Mouse (Mus musculus) intestine, embryonic 16.5 days (tissue): ENCODE measurements around the gene Egr2. TPM values are rescaled to one million over a fixed set of nuclear protein-coding genes. Genes with fewer than 3 reads are reported as not detected.
A peak's percentile ranks its signal among the peaks of the same experiment; 100 is the strongest.

Experiments used
- ATAC-seq: fragments of 200-750 bp; cut with Nextera tagmentation; 2 replicates; pipeline ENCODE4 v1.8.0; 2017; ENCODE audit warnings: moderate TSS enrichment, moderate library complexity
- H3K27ac ChIP-seq: fragments of 300-500 bp; sonication (generic); 2 replicates; pipeline ENCODE4 v1.5.1; 2014; ENCODE audit warnings: mild to moderate bottlenecking, low read length
- H3K27me3 ChIP-seq: fragments of 300-500 bp; sonication (generic); replicated peaks from 2 replicates; pipeline ENCODE4 v1.6.1; 2014; ENCODE audit warnings: low read length, control low read depth, mixed read lengths; ENCODE audit not compliant: control insufficient read depth, insufficient read depth
- H3K36me3 ChIP-seq: fragments of 300-500 bp; sonication (generic); 2 replicates; pipeline ENCODE4 v1.6.1; 2014; ENCODE audit warnings: low read length, control low read depth; ENCODE audit not compliant: control insufficient read depth, insufficient read depth
- H3K4me1 ChIP-seq: fragments of 300-500 bp; sonication (generic); 2 replicates; pipeline ENCODE4 v1.6.1; 2014; ENCODE audit warnings: low read length, control low read depth, mixed read lengths; ENCODE audit not compliant: control insufficient read depth, insufficient read depth
- H3K4me2 ChIP-seq: fragments of 300-500 bp; sonication (generic); 2 replicates; pipeline ENCODE4 v1.6.1; 2014; ENCODE audit warnings: low read depth, low read length, control low read depth
- H3K4me3 ChIP-seq: fragments of 300-500 bp; sonication (generic); 2 replicates; pipeline ENCODE4 v1.5.1; 2014; ENCODE audit warnings: mild to moderate bottlenecking, low read length
- H3K9ac ChIP-seq: fragments of 300-500 bp; sonication (generic); 2 replicates; pipeline ENCODE4 v1.6.1; 2014; ENCODE audit warnings: low read depth, low read length
- H3K9me3 ChIP-seq: fragments of 300-500 bp; sonication (generic); 2 replicates; pipeline ENCODE4 v1.6.1; 2016; ENCODE audit warnings: low read length, control low read depth; ENCODE audit not compliant: control insufficient read depth
- WGBS: fragments of 180-500 bp; shearing (Covaris S2); extraction: QIAGEN DNeasy Blood & Tissue Kit; methylation state at CpG from one replicate; pipeline ENCODE4 v1.1.7; 2014; 5-methylcytosine and 5-hydroxymethylcytosine counted together
- polyA plus RNA-seq: library from polyadenylated mRNA; unstranded; fragments of >200 nt; fragmentation: Nextera tagmentation; extraction: Ambion mirVana; gene quantifications from 2 replicates; pipeline ENCODE4 v1.2.1, GENCODE M21; 2015

Egr2 gene
- polyA plus RNA-seq, 1 experiment from 2014 or later = 0.23 TPM

DNA sequence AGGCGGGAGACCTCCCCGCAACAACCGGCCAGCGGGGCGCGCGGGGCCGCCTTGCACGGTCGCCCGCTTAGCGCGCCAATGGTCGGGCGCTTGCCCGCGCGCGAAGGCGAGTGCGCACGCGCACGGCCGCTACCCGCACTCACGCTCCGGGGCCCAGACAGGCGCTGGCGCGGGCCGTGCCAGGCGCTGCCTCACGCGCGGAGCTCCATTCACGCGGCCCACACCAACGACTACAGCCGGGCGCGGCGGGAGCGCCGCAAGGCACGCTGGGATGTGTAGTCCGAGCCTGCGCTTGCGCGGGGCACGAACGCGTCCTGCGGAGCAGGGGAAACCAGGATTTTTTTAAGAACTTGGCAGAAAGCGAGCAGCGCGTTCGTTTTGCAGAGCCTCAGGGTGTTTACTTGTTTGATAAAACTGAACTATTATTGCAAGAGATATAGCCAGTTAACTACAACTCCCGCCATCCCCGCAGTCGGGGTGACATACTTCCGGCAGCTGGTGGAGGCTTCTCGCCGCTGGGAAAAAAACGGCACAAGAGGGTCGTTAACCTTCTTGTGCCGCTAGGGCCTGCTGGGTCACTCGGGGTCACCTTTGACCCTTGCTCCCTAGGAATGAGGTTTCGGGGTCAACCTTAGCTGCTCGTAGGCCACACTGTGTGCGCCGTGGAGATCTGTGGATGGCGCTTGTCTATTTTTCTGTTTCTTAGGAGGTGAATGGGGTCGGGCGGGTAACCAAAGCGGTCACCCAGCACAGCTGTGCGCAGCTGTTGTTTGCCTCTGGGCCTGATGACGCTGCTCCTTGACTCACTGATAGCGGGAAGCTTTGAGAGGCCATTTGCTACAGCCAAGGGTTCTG, 13.8 kb downstream of the Egr2 start, which contains the start of gene Ado:
TSS of gene Ado (minus strand) at position 79 of the 855 bp plus-strand sequence.
- Histone ChIP-seq H3K4me2 (peak within 1 kb of the TSS; percentile 95), H3K4me1 (peaks cover 26% of the 10 kb centered on the region), H3K9ac (peak within 1 kb of the TSS; percentile 91), H3K4me3 (peak within 1 kb of the TSS; percentile 95), H3K36me3 (no peaks in the 10 kb centered on the region), H3K27me3 (no peaks in the 10 kb centered on the region), H3K9me3 (no peaks in the 10 kb centered on the region), H3K27ac (peak within 1 kb of the TSS; percentile 93)
- WGBS = under 1% methylated on average over 76 of the region's 79 CpGs
- peak; percentile 96 for ATAC-seq

DNA sequence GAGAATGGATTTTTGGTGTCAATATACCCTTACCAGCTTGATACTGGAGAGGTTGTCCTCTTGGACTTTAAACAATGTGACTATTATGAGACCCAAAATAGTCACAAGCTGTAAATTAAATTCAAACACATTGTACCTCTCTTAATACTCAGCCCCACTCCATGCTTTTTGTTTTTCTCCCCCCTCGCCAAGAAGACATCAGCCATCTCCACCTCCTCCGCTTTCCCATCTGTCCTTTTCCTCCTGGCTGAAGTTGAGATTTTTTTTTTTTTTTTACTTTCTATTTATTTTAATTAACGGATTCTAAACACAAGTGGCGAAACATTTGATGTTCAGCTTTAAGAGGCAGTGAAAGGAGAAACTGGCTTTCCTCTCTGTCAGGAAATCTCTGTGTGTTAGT, 22.8 kb downstream of the Egr2 start:
- Histone ChIP-seq H3K9ac (no peak overlapping the region), H3K4me3 (no peak overlapping the region), H3K36me3 (no peaks in the 10 kb centered on the region), H3K27me3 (no peaks in the 10 kb centered on the region), H3K4me1 (no peaks in the 10 kb centered on the region), H3K27ac (no peak overlapping the region), H3K4me2 (no peak overlapping the region), H3K9me3 (no peaks in the 10 kb centered on the region)
- ATAC-seq = no peak
- WGBS = 68% methylated on average over 4 of the region's 4 CpGs

DNA sequence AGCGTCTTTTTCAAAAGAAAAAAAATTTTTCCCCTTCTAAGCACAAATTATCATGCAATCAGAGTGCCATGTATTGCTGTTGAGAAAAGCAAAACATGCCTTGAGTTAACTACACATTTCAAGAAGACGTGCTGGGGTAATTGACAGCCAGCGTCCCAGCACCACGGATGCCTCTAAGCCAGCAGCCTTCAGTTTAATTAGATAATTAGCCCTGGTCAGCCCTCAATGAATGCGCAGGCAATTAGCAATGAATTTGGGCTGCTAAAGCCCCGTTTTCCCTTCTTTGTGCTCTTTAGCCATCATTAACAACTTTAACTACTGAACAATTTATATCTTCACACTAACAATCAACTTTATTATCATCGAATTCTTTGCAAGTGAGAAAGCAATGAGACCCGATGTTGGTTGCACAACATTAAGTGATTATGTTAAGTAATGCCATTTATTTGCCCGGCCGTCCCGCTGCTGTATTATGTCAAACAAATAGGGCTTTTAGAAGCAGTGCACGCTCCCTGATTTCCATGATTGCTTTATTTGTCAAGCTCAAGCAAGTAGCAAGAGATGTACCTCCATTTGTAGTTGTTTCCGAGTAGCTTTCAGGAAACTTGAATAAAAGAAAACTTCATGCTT, 24.6 kb downstream of the Egr2 start:
- no peak for ATAC-seq
- 61% methylated on average over 13 of the region's 13 CpGs for WGBS
- H3K9me3 ChIP-seq = no peaks in the 10 kb centered on the region
- H3K9ac ChIP-seq = no peak overlapping the region
- H3K27me3 ChIP-seq = no peaks in the 10 kb centered on the region
- no peak overlapping the region for H3K27ac ChIP-seq
- H3K4me1 ChIP-seq = no peaks in the 10 kb centered on the region
- no peak overlapping the region for H3K4me3 ChIP-seq
- H3K36me3 ChIP-seq = no peaks in the 10 kb centered on the region
- no peak overlapping the region for H3K4me2 ChIP-seq

DNA sequence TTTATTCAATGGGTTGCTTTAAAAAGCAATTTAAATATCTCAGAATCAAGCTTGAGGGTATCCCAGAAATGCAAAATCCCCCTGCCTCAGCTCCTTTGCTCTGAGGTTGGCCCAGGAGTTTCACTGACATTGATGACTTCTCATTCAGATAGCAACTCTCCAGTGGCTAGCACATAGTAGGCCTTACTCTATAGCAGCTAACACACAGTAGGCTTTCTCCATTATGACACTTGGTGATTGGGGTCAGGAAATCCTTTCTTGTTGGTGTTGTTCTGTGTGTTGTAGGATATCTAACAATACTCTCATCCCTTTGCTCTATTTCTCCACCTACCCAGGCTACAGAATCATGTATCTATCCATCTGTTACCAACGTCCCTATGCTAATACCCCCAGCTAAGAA, 25.9 kb downstream of the Egr2 start:
- Histone ChIP-seq H3K27me3 (no peaks in the 10 kb centered on the region), H3K36me3 (no peaks in the 10 kb centered on the region), H3K4me3 (no peak overlapping the region), H3K9me3 (no peaks in the 10 kb centered on the region), H3K4me2 (no peak overlapping the region), H3K9ac (no peak overlapping the region), H3K4me1 (no peaks in the 10 kb centered on the region), H3K27ac (no peak overlapping the region)
- 54% methylated on average over 1 of the region's 1 CpGs for WGBS
- no peak for ATAC-seq

DNA sequence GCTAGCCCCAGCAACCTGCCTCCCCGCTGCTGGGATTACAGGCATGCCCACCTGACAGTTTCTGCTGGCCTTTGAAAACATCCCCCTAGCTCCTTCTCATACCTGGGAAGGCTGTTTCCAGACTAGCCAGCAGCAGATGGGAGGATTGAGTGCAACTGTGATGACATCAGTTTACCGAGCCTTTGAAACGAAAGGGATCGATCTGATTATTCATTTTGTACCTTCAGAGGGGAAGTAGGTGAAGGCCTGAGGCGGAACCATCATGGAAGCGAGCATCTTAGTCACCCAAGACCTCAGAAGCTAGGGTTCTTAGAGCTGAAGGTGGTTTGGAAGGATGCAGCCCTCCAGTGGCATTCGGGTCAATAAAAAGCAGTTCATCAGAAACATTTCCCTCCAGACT, 29.2 kb downstream of the Egr2 start:
- Histone ChIP-seq H3K27ac (no peak overlapping the region), H3K4me2 (no peak overlapping the region), H3K27me3 (no peaks in the 10 kb centered on the region), H3K36me3 (no peaks in the 10 kb centered on the region), H3K4me1 (no peaks in the 10 kb centered on the region), H3K4me3 (no peak overlapping the region), H3K9me3 (no peaks in the 10 kb centered on the region), H3K9ac (no peak overlapping the region)
- WGBS = 89% methylated on average over 7 of the region's 7 CpGs
- no peak for ATAC-seq

DNA sequence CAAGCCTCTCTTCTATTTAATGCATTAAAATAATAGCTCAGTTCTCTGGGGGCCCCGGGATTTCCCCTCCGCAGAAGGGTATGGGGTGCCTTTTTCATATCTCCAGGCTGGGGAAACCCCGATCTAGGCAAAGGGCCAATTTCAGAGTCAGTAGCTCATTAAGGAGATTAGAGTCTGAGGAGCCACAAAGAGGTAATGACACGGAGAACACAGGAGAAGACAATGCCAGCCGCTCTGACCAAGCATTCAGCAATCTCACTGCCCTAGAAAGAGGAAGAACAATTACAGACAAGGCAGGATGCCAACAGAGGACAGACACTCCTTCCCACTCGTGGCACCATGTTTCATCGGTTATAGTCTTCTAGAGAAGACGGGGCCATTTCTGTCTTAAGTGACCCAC, 30.8 kb downstream of the Egr2 start:
- H3K27ac ChIP-seq = no peak overlapping the region
- no peak for ATAC-seq
- WGBS = 77% methylated on average over 8 of the region's 8 CpGs

DNA sequence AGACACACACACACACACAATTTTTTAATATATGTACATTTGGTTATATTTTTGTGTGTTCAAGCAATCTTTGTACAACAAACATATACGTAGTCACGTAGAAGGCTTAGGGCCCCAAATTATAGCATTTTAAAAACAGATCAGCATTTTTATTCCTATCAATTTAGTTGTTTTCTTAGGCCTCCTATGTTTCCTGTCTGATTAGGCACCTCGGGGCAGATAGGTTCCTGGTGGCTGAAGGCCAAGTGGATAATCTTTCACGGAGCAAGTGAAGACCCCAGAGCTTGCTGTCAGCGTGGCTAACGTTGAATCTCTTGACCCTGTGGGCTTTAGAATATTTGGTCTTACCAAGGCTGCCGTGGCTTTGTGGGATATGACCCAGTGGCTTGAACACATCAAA, 34.3 kb downstream of the Egr2 start:
- Histone ChIP-seq H3K27ac (no peak overlapping the region), H3K9me3 (no peaks in the 10 kb centered on the region), H3K36me3 (no peaks in the 10 kb centered on the region), H3K4me3 (no peak overlapping the region), H3K9ac (no peak overlapping the region), H3K27me3 (no peaks in the 10 kb centered on the region), H3K4me1 (0 out of 2 replicates have a peak, but pooled peaks cover 3% of the 10 kb centered on the region), H3K4me2 (no peak overlapping the region)
- ATAC-seq = no peak
- WGBS = 81% methylated on average over 7 of the region's 7 CpGs

More for the DNA sequence above, 30.8 kb downstream of the Egr2 start:
- no peaks in the 10 kb centered on the region for H3K36me3 ChIP-seq
- no peak overlapping the region for H3K4me2 ChIP-seq
- no peaks in the 10 kb centered on the region for H3K27me3 ChIP-seq
- no peaks in the 10 kb centered on the region for H3K9me3 ChIP-seq
- no peak overlapping the region for H3K4me3 ChIP-seq
- no peak overlapping the region for H3K9ac ChIP-seq
- H3K4me1 ChIP-seq = no peaks in the 10 kb centered on the region

DNA sequence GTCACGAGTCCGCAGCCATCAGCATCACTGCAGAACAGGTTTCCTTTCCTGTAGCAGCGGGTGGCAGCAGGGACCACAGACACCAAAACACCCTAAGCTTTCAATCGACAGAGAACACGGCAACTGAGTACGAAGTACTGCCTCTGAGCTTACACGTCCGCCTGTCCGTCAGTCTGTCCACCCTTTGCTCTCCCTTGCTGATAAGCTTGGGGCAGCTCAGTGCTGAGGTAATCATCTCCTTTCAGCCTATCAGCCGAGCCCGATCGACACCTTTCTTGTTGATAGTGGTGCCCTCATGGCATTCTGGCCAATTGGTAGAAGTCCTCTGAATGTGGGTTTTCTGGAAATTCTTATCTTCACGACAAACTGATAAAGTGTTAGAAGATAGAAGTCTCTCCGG, 36.2 kb downstream of the Egr2 start:
- WGBS = 82% methylated on average over 14 of the region's 14 CpGs
- H3K4me3 ChIP-seq = no peak overlapping the region
- H3K9me3 ChIP-seq = no peaks in the 10 kb centered on the region
- H3K27ac ChIP-seq = no peak overlapping the region
- ATAC-seq = no peak
- H3K4me2 ChIP-seq = no peak overlapping the region
- no peak overlapping the region for H3K9ac ChIP-seq
- H3K27me3 ChIP-seq = no peaks in the 10 kb centered on the region
- H3K4me1 ChIP-seq = 0 out of 2 replicates have a peak, but pooled peaks cover 3% of the 10 kb centered on the region
- no peaks in the 10 kb centered on the region for H3K36me3 ChIP-seq

DNA sequence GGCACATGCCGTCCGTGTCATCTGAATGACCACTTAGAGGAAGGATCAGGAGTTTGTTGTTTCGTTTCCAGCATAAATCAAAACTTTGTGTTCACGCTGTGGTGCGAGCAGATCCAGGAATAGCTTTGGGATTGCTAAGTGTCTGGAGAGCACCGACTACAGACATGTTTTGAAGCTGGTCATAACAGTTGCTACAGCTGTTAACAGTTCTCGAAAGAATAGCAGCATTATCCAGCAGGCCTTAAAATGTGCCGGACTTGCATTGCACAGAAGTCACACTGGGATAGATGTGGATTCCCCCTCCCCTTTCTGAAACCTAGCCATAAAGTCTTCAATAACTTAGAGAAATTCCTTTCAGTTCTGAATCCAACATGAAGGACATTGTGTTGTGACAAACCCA, 38.0 kb downstream of the Egr2 start:
- ATAC-seq = no peak
- no peaks in the 10 kb centered on the region for H3K9me3 ChIP-seq
- 0 out of 2 replicates have a peak, but pooled peaks cover 3% of the 10 kb centered on the region for H3K4me1 ChIP-seq
- H3K4me3 ChIP-seq = no peak overlapping the region
- no peak overlapping the region for H3K4me2 ChIP-seq
- no peaks in the 10 kb centered on the region for H3K36me3 ChIP-seq
- WGBS = 54% methylated on average over 8 of the region's 8 CpGs
- no peak overlapping the region for H3K27ac ChIP-seq
- no peak overlapping the region for H3K9ac ChIP-seq
- no peaks in the 10 kb centered on the region for H3K27me3 ChIP-seq
